Mouse (Mus musculus): Measurements from ENCODE around the gene Nfya. TPM values are rescaled to one million over a fixed set of nuclear protein-coding genes. Genes with fewer than 3 reads are reported as not detected.

The Nfya gene
- polyA plus RNA-seq, 1 experiment from 2014 or later: 17.8 TPM

DNA sequence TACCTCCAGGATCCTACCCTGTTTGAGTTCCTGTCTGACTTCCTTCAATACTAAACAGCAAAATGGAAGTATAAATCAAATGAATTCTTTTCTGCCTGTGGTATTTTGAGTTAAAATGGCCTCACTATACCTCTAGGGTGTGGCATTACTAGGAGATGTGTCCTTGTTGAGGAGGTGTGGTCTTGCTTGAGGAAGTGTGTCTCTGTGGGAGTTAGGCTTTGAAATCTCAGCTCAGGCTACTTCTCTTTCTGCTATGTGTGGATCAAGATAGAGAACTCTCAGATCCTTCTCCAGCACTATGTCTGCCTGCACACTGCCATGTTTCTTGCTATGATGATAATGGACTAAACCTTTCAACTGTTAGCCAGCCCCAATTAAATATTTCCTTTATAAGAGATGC, 30.7 kb downstream of the Nfya start:
- no peak overlapping the region for H3K4me3 ChIP-seq (replicated peaks)
- H3K27me3 ChIP-seq: no peaks in the 10 kb centered on the region
- H3K36me3 ChIP-seq: no peaks in the 10 kb centered on the region
- no peaks in the 10 kb centered on the region for H3K9me3 ChIP-seq (replicated peaks)
- H3K4me2 ChIP-seq: no peak overlapping the region
- H3K27ac ChIP-seq: no peak overlapping the region
- no peaks in the 10 kb centered on the region for H3K4me1 ChIP-seq
- ATAC-seq (replicated peaks; ENCODE audit: low FRiP score): no peak
- H3K9ac ChIP-seq: no peak overlapping the region

DNA sequence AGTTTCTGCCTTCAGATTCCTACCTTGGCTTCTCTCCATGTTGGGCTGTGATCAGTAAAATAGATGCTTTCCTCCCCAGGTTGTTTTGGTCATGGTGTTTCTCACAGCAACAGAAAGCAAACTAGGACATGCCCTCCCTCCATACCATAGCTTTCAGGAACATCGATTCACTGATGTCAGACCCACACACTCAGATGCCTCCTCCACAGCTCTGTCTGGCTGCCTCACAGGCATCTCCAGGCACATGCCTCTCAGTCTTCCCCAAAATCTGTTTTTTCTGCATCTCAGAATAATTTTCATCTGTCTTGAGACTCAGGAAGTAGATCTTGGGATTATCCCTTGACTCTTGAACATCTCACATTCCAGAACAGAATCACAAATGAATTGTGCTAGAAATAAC, 33.6 kb downstream of the Nfya start:
- ATAC-seq (replicated peaks; ENCODE audit: low FRiP score): no peak
- Histone ChIP-seq H3K4me2 (no peak overlapping the region), H3K27ac (no peak overlapping the region), H3K36me3 (no peaks in the 10 kb centered on the region), H3K9me3 (replicated peaks) (no peaks in the 10 kb centered on the region), H3K9ac (no peak overlapping the region), H3K4me1 (no peaks in the 10 kb centered on the region), H3K4me3 (replicated peaks) (no peak overlapping the region), H3K27me3 (no peaks in the 10 kb centered on the region)
- WGBS: 80% methylated on average over 1 of the region's 1 CpGs

DNA sequence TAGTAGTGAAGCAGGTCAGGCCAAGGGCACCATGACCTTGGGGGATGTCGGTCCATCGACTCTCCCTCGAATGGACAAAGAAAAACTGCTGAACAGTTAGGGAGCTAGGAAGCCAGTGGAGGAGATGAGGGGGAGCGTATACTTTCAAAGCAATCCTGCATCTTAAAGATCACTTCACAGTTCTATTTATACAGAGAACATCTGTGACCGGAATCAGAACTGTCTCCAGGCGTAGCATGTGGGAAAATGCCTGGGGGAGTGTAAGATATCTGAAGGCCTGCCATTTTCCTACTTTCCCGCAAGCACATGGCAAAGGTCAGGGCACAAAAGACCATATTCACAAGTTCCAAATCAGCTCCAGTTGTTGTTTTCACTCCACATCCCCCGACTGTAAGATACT, 36.7 kb downstream of the Nfya start:
- Histone ChIP-seq H3K9me3 (replicated peaks) (no peaks in the 10 kb centered on the region), H3K9ac (no peak overlapping the region), H3K27me3 (no peaks in the 10 kb centered on the region), H3K4me1 (no peaks in the 10 kb centered on the region), H3K27ac (no peak overlapping the region), H3K4me3 (replicated peaks) (no peak overlapping the region), H3K4me2 (no peak overlapping the region), H3K36me3 (no peaks in the 10 kb centered on the region)
- ATAC-seq (replicated peaks; ENCODE audit: low FRiP score): no peak
- 73% methylated on average over 8 of the region's 8 CpGs for WGBS

DNA sequence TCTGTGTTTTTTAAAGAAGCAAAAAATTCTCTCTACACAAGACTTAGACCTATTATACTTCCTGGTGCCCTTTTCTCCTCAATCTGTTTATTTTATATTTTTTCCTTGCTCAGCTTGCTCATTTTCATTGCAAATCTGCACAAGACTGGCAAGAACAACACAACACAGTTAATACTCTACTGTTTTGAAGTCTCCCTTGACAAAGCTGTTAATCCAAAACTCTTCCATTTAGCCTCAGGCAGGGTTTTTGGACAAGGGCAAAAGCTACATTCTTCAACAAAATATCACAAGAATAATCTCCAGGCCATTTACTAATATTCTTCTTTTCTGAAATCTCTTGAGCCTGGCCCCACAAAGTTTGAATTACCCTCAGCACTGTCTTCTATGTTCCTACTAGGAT, 38.1 kb downstream of the Nfya start:
- H3K4me2 ChIP-seq: no peak overlapping the region
- H3K4me3 ChIP-seq (replicated peaks): no peak overlapping the region
- H3K27ac ChIP-seq: no peak overlapping the region
- no peak overlapping the region for H3K9ac ChIP-seq
- no peak for ATAC-seq (replicated peaks; ENCODE audit: low FRiP score)
- H3K9me3 ChIP-seq (replicated peaks): no peaks in the 10 kb centered on the region
- no peaks in the 10 kb centered on the region for H3K27me3 ChIP-seq
- no peaks in the 10 kb centered on the region for H3K4me1 ChIP-seq
- no peaks in the 10 kb centered on the region for H3K36me3 ChIP-seq

DNA sequence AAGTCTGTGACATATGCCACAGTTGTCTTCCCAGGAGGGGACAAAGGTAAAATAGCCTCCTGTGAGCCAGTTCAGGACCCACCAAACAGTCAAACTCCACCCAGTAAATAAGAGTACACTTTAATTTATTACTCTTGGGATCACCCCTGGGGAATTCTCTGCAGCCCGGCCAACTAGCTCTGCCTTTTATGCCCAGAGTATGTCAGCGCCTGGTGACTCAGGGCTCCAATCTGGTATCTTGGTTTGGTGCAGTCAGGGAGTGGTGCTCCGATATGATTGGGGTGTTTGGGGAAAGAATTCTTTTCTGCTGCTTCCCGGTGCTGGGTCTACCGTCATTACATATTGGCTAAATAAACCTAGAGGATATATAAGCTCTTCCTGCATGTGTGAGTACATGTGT, 42.9 kb downstream of the Nfya start:
- WGBS: 80% methylated on average over 5 of the region's 5 CpGs
- no peak for ATAC-seq (replicated peaks; ENCODE audit: low FRiP score)
- Histone ChIP-seq H3K36me3 (no peaks in the 10 kb centered on the region), H3K9ac (no peak overlapping the region), H3K27ac (no peak overlapping the region), H3K27me3 (no peaks in the 10 kb centered on the region), H3K4me3 (replicated peaks) (no peak overlapping the region), H3K4me1 (no peaks in the 10 kb centered on the region), H3K4me2 (no peak overlapping the region), H3K9me3 (replicated peaks) (no peaks in the 10 kb centered on the region)

DNA sequence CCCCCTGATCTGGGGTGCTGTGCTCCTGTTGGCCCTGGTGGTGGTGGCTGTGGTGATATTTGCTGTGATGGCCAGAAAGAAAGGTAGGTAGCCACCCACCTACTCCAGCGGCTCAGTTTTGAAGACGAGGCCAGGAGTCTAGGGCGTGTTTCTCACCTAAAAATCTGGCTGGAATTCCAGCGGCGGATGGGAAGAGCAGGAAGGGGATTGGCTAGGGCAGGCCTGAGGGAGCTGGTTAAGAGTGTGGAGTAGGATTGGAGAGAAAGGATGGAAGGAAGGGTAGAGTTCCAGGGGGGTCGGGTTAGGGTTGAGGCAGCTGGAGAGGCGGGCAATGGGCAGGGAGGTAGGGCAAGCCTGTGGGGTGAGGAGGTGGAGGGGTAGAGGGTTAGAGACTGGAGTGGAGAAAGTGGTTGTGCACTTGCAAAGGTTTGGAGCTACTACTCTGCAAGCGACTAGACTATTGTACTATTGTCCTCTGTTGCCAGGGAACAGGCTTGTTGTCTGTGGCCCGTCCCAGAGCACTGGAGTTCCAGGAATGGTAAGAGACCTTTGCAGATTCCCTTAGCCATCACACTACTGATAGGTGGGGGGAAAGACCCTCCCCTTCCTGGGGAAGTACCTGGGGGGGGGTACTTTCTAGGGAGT, 44.1 kb downstream of the Nfya start:
- no peak overlapping the region for H3K4me2 ChIP-seq
- H3K27ac ChIP-seq: no peak overlapping the region
- WGBS: 83% methylated on average over 9 of the region's 9 CpGs
- no peaks in the 10 kb centered on the region for H3K4me1 ChIP-seq
- H3K4me3 ChIP-seq (replicated peaks): no peak overlapping the region
- H3K9ac ChIP-seq: no peak overlapping the region
- no peaks in the 10 kb centered on the region for H3K9me3 ChIP-seq (replicated peaks)
- no peaks in the 10 kb centered on the region for H3K36me3 ChIP-seq
- ATAC-seq (replicated peaks; ENCODE audit: low FRiP score): no peak
- no peaks in the 10 kb centered on the region for H3K27me3 ChIP-seq

DNA sequence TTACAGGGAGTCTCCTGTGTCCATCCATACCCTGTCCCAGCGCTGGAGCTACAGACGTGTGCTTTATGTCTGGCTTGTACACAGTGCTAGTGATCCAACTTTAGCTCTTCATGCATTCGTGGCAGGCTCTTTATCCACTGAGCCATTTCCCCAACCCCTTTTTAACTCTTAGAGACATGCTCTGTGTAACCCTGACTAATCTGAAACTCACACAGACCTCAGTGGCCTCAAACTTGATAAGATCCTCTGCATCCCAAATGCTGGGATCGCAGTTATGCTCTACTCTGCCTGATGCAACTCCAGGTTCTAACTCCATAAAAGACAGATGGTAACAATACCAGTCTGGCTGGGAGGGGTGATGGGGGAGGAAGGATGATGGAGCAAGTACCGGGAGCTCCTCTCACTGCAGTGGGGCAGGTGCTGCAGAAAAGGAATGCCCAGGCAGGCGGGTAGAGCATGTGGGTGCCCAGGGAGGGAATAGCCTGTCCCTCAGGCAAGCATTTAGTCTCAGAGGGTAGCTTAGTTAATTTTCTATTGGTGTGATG, 46.2 kb downstream of the Nfya start:
- H3K4me2 ChIP-seq: no peak overlapping the region
- H3K9ac ChIP-seq: no peak overlapping the region
- no peaks in the 10 kb centered on the region for H3K27me3 ChIP-seq
- no peaks in the 10 kb centered on the region for H3K36me3 ChIP-seq
- H3K27ac ChIP-seq: no peak overlapping the region
- no peak overlapping the region for H3K4me3 ChIP-seq (replicated peaks)
- 76% methylated on average over 6 of the region's 6 CpGs for WGBS
- H3K4me1 ChIP-seq: no peaks in the 10 kb centered on the region
- ATAC-seq (replicated peaks; ENCODE audit: low FRiP score): no peak
- H3K9me3 ChIP-seq (replicated peaks): no peaks in the 10 kb centered on the region

DNA sequence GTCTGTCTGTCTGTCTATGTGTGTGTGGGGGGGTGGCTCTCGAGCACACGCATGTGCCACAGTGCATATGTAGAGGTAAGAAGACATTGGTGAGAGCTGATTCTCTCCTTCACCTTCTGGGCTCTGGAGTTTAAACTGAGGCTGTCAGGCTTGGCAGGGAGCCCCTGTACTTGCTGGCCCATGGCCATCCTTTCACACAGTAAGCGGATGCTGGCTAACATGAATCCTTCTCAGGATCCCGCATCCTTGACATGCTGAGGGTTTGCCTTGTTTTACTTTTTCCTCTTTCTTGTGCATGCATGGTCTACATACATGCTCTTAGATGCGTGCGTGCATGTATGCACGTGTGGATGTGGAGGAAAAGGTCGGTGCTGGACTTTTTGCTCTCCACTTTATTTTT, 46.7 kb downstream of the Nfya start:
- WGBS: 77% methylated on average over 8 of the region's 8 CpGs
- no peak overlapping the region for H3K27ac ChIP-seq

DNA sequence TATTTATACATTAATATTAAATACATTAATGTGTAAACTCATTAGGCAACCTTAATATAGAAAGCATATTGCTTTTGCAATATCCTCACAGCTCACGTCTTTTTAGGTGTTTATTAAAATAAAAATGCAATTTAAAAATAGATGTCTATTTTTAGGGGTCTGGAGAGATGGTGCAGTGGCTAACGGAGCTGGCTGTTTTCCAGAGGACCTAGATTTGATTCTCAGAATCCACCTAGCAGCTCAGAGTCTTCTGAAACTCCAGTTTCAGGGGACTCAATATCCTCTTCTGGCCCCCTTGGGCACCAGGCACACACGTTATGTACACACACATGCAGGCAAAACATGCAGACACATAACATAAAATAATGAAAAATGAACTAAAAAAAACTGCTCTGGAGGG, 47.4 kb downstream of the Nfya start:
- Histone ChIP-seq H3K4me2 (no peak overlapping the region), H3K9me3 (replicated peaks) (no peaks in the 10 kb centered on the region), H3K4me1 (no peaks in the 10 kb centered on the region), H3K27ac (no peak overlapping the region), H3K4me3 (replicated peaks) (no peak overlapping the region), H3K36me3 (no peaks in the 10 kb centered on the region), H3K9ac (no peak overlapping the region), H3K27me3 (no peaks in the 10 kb centered on the region)
- ATAC-seq (replicated peaks; ENCODE audit: low FRiP score): no peak
- 73% methylated on average over 3 of the region's 3 CpGs for WGBS

More for the DNA sequence above, 46.7 kb downstream of the Nfya start:
- no peaks in the 10 kb centered on the region for H3K36me3 ChIP-seq
- H3K4me2 ChIP-seq: no peak overlapping the region
- ATAC-seq (replicated peaks; ENCODE audit: low FRiP score): no peak
- H3K4me1 ChIP-seq: no peaks in the 10 kb centered on the region
- no peak overlapping the region for H3K4me3 ChIP-seq (replicated peaks)
- H3K9me3 ChIP-seq (replicated peaks): no peaks in the 10 kb centered on the region
- no peak overlapping the region for H3K9ac ChIP-seq
- H3K27me3 ChIP-seq: no peaks in the 10 kb centered on the region

DNA sequence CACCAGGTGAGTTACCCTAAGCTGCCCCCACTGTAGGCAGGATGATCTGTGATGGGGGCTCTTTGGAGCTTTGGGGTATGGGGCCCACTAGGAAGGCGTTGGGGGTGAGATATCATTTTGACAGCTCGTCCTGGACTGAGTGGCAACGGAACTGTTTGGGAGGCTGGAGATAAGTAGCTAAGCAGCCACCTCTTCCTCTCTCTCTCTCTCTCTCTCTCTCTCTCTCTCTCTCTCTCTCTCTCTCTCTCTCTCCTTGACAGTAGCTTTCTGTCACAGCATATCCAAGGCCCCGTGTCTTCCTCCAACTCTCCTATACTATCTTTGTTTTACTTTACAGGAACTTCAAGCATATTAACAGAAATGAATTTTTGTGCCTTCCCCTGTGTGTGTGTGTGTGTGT, 49.2 kb downstream of the Nfya start:
- no peaks in the 10 kb centered on the region for H3K27me3 ChIP-seq
- no peak overlapping the region for H3K4me2 ChIP-seq
- H3K9me3 ChIP-seq (replicated peaks): no peaks in the 10 kb centered on the region
- ATAC-seq (replicated peaks; ENCODE audit: low FRiP score): no peak
- H3K9ac ChIP-seq: no peak overlapping the region
- no peak overlapping the region for H3K27ac ChIP-seq
- no peak overlapping the region for H3K4me3 ChIP-seq (replicated peaks)
- no peaks in the 10 kb centered on the region for H3K4me1 ChIP-seq
- no peaks in the 10 kb centered on the region for H3K36me3 ChIP-seq
- WGBS: 85% methylated on average over 4 of the region's 4 CpGs

DNA sequence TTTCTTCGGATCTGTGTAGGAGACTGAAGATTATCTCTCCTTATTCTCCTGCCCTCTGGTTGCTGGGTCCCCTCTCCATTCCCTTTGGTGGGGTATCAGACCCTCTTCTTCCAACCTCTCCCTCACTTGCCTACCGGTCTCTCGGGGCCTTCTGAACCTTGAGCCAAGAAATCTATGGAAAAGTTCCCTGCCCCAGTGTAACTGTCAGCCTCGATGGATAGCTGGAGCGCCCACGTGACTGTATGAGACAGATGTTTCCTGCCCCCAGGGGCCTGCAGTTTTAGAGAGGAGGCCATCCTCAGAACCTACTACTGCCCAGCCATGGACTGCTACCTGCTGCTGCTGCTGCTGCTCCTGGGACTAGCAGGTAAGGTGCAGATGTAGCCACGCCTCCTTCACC, 50.1 kb downstream of the Nfya start, which contains the start of gene Treml1:
TSS of gene Treml1 (plus strand) at position 301 of the 400 bp plus-strand sequence.
- no peak within 1 kb of the TSS for H3K4me3 ChIP-seq (replicated peaks)
- no peak within 1 kb of the TSS for H3K4me2 ChIP-seq
- H3K9ac ChIP-seq: no peak within 1 kb of the TSS
- H3K9me3 ChIP-seq (replicated peaks): no peaks in the 10 kb centered on the region
- no peaks in the 10 kb centered on the region for H3K27me3 ChIP-seq
- ATAC-seq (replicated peaks; ENCODE audit: low FRiP score): no peak
- no peaks in the 10 kb centered on the region for H3K36me3 ChIP-seq
- WGBS: 72% methylated on average over 7 of the region's 7 CpGs
- H3K4me1 ChIP-seq: no peaks in the 10 kb centered on the region
- no peak within 1 kb of the TSS for H3K27ac ChIP-seq

DNA sequence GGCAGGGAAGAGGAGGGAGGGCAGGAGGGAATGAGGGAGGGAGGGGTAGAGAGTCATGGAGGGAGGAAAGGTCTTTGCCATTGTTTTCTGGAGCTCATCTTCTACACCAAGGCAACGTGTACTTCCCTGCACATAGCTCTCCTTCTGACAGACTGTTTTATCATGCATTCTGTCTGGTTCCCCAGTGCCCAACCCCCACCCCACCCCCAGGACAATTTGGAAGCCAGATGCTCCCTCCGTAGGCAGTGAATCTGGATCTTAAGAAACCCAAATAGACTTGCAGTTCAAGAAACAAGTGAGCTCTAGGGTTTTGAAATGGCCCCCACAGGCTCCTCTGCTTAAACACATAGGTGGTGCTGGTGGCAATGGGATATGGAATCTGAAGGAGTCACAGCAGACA, 51.8 kb downstream of the Nfya start:
- H3K9ac ChIP-seq: no peak overlapping the region
- H3K27ac ChIP-seq: no peak overlapping the region
- H3K36me3 ChIP-seq: no peaks in the 10 kb centered on the region
- no peak overlapping the region for H3K4me2 ChIP-seq
- no peak for ATAC-seq (replicated peaks; ENCODE audit: low FRiP score)
- no peaks in the 10 kb centered on the region for H3K27me3 ChIP-seq
- no peaks in the 10 kb centered on the region for H3K4me1 ChIP-seq
- 58% methylated on average over 2 of the region's 2 CpGs for WGBS
- H3K4me3 ChIP-seq (replicated peaks): no peak overlapping the region
- no peaks in the 10 kb centered on the region for H3K9me3 ChIP-seq (replicated peaks)

DNA sequence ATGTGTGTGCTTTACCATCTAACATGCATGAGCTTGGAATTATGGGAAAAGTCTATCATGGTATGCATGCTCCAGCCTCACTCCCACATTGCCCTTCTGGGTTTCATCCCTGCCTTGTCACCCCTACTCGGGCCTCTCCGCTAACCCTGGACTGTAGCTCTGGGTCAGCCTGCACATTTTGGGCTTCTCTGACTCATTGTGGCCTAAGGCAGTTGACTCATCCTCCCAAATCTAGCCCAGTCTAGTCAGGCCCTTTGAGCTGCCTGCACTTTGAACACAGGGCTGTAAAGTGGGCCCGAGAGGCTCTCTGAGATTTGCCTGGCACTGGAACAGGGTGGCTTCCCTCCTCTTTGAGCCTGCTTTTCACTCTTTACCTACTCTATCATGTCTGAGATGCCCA, 53.9 kb downstream of the Nfya start:
- Histone ChIP-seq H3K36me3 (no peaks in the 10 kb centered on the region), H3K4me1 (no peaks in the 10 kb centered on the region), H3K27me3 (no peaks in the 10 kb centered on the region), H3K4me2 (no peak overlapping the region), H3K4me3 (replicated peaks) (no peak overlapping the region), H3K9me3 (replicated peaks) (no peaks in the 10 kb centered on the region), H3K27ac (no peak overlapping the region), H3K9ac (no peak overlapping the region)
- no peak for ATAC-seq (replicated peaks; ENCODE audit: low FRiP score)
- 81% methylated on average over 3 of the region's 3 CpGs for WGBS

Data from kidney, embryonic 15.5 days (tissue).